Mouse (Mus musculus) megakaryocyte, embryonic 14.5 days (primary cell): ENCODE results near the gene Whrn.

Experiments
- FLI1 ChIP-seq: IDR thresholded peaks from 2 replicates; pipeline ENCODE4 v1.6.1; 2012; ENCODE audit warnings: low read length, inconsistent platforms, mixed read lengths
- GATA1 ChIP-seq: IDR thresholded peaks from 3 replicates; pipeline ENCODE4 v1.6.1; 2012; ENCODE audit warnings: mixed read lengths, low read length, inconsistent platforms, borderline replicate concordance

DNA sequence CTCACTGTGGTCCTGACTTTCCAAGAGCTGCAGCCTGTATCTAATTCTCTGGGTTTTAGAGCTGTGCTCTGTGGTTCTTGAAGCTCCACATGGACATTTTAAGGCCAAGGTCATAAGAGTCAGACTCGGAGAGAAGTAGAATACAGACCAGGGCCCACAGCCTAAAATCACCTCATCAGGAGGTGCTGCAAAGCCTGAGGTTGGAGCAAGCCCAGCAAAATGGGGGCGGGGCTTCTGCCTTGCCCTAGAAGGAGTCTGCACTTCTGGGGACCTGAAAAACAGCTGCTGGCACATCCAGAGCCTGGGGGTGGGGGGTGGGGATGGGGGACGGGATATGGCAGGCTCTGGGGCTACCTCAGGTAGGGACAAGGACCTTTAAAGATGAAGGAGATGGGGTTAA is 65.4 kb downstream of the Whrn start:
- TF ChIP-seq GATA1 (no peak), FLI1 (no peak)
